Mouse (Mus musculus): ENCODE data around the gene Nptx1. TPM values are rescaled to one million over a fixed set of nuclear protein-coding genes. Genes with fewer than 3 reads are reported as not detected.
A peak's percentile ranks its signal among the peaks of the same experiment; 100 is the strongest.

Gene Nptx1
- polyA plus RNA-seq, 1 experiment from 2014 or later, result 0.23 TPM

- DNase-seq (ENCODE audit: low spot score) (no peak), ATAC-seq (replicated peaks; ENCODE audit: low FRiP score) (no peak)
- H3K27me3 ChIP-seq (replicated peaks; ENCODE audit: control insufficient read depth, insufficient read depth, low read length), result peaks cover 62% of the 10 kb centered on the region
- H3K9me3 ChIP-seq (ENCODE audit: control insufficient read depth, low read length), result no peaks in the 10 kb centered on the region
- WGBS, result 70% methylated on average over 9 of the region's 9 CpGs
- no peaks in the 10 kb centered on the region for H3K36me3 ChIP-seq (ENCODE audit: control insufficient read depth, insufficient read depth, low read length)
- H3K4me3 ChIP-seq (ENCODE audit: low read depth, low read length), result no peak overlapping the region
- no peak overlapping the region for H3K9ac ChIP-seq (ENCODE audit: low read depth, low read length)
- no peak overlapping the region for H3K4me2 ChIP-seq
- no peaks in the 10 kb centered on the region for H3K4me1 ChIP-seq (replicated peaks; ENCODE audit: control insufficient read depth, insufficient read depth, low read length)
- no peak overlapping the region for H3K27ac ChIP-seq (ENCODE audit: low read depth, low read length)
Measured at GRCm38 (mm10) chr11:119541082-119541481, 6.5 kb downstream of the Nptx1 start.

GRCm38 (mm10) chr11:119540560-119540959 lies 7.0 kb downstream of the Nptx1 start:
- H3K4me3 ChIP-seq (ENCODE audit: low read depth, low read length), result no peak overlapping the region
- no peaks in the 10 kb centered on the region for H3K36me3 ChIP-seq (ENCODE audit: control insufficient read depth, insufficient read depth, low read length)
- no peak for ATAC-seq (replicated peaks; ENCODE audit: low FRiP score)
- WGBS, result 72% methylated on average over 9 of the region's 9 CpGs
- H3K27me3 ChIP-seq (replicated peaks; ENCODE audit: control insufficient read depth, insufficient read depth, low read length), result peaks cover 56% of the 10 kb centered on the region
- H3K9me3 ChIP-seq (ENCODE audit: control insufficient read depth, low read length), result no peaks in the 10 kb centered on the region
- no peak for DNase-seq (ENCODE audit: low spot score)
- H3K9ac ChIP-seq (ENCODE audit: low read depth, low read length), result no peak overlapping the region
- H3K27ac ChIP-seq (ENCODE audit: low read depth, low read length), result no peak overlapping the region
- H3K4me1 ChIP-seq (replicated peaks; ENCODE audit: control insufficient read depth, insufficient read depth, low read length), result no peaks in the 10 kb centered on the region
- no peak overlapping the region for H3K4me2 ChIP-seq

GRCm38 (mm10) chr11:119539944-119540343 lies 7.6 kb downstream of the Nptx1 start:
- DNase-seq (ENCODE audit: low spot score), result peak; percentile 46
- WGBS, result 29% methylated on average over 14 of the region's 14 CpGs
- H3K4me3 ChIP-seq (ENCODE audit: low read depth, low read length), result no peak overlapping the region
- no peak overlapping the region for H3K27ac ChIP-seq (ENCODE audit: low read depth, low read length)
- H3K4me2 ChIP-seq, result no peak overlapping the region
- H3K27me3 ChIP-seq (replicated peaks; ENCODE audit: control insufficient read depth, insufficient read depth, low read length), result peaks cover 50% of the 10 kb centered on the region
- H3K9ac ChIP-seq (ENCODE audit: low read depth, low read length), result no peak overlapping the region
- no peaks in the 10 kb centered on the region for H3K9me3 ChIP-seq (ENCODE audit: control insufficient read depth, low read length)
- ATAC-seq (replicated peaks; ENCODE audit: low FRiP score), result no peak
- H3K4me1 ChIP-seq (replicated peaks; ENCODE audit: control insufficient read depth, insufficient read depth, low read length), result no peaks in the 10 kb centered on the region
- no peaks in the 10 kb centered on the region for H3K36me3 ChIP-seq (ENCODE audit: control insufficient read depth, insufficient read depth, low read length)

- Histone ChIP-seq H3K9me3 (ENCODE audit: control insufficient read depth, low read length) (no peaks in the 10 kb centered on the region), H3K4me1 (replicated peaks; ENCODE audit: control insufficient read depth, insufficient read depth, low read length) (no peaks in the 10 kb centered on the region), H3K4me3 (ENCODE audit: low read depth, low read length) (no peak overlapping the region), H3K9ac (ENCODE audit: low read depth, low read length) (no peak overlapping the region), H3K36me3 (ENCODE audit: control insufficient read depth, insufficient read depth, low read length) (no peaks in the 10 kb centered on the region), H3K27ac (ENCODE audit: low read depth, low read length) (no peak overlapping the region), H3K27me3 (replicated peaks; ENCODE audit: control insufficient read depth, insufficient read depth, low read length) (peaks cover 11% of the 10 kb centered on the region), H3K4me2 (no peak overlapping the region)
- no peak for ATAC-seq (replicated peaks; ENCODE audit: low FRiP score)
- WGBS, result 69% methylated on average over 7 of the region's 7 CpGs
- DNase-seq (ENCODE audit: low spot score), result no peak
Measured at GRCm38 (mm10) chr11:119533745-119534144, 13.8 kb downstream of the Nptx1 start.

GRCm38 (mm10) chr11:119532460-119532859 lies 15.1 kb downstream of the Nptx1 start:
- H3K4me1 ChIP-seq (replicated peaks; ENCODE audit: control insufficient read depth, insufficient read depth, low read length), result no peaks in the 10 kb centered on the region
- no peaks in the 10 kb centered on the region for H3K36me3 ChIP-seq (ENCODE audit: control insufficient read depth, insufficient read depth, low read length)
- no peak overlapping the region for H3K4me3 ChIP-seq (ENCODE audit: low read depth, low read length)
- no peak overlapping the region for H3K4me2 ChIP-seq
- no peak overlapping the region for H3K9ac ChIP-seq (ENCODE audit: low read depth, low read length)
- no peaks in the 10 kb centered on the region for H3K9me3 ChIP-seq (ENCODE audit: control insufficient read depth, low read length)
- no peak for ATAC-seq (replicated peaks; ENCODE audit: low FRiP score)
- peaks cover 9% of the 10 kb centered on the region for H3K27me3 ChIP-seq (replicated peaks; ENCODE audit: control insufficient read depth, insufficient read depth, low read length)
- no peak for DNase-seq (ENCODE audit: low spot score)
- 73% methylated on average over 8 of the region's 8 CpGs for WGBS
- H3K27ac ChIP-seq (ENCODE audit: low read depth, low read length), result no peak overlapping the region

GRCm38 (mm10) chr11:119528930-119529329 lies 18.6 kb downstream of the Nptx1 start:
- DNase-seq (ENCODE audit: low spot score), result no peak
- H3K27me3 ChIP-seq (replicated peaks; ENCODE audit: control insufficient read depth, insufficient read depth, low read length), result peaks cover 4% of the 10 kb centered on the region; the same call in 1 of the 2 replicates
- whole genome bisulfite sequencing, result 61% methylated on average over 11 of the region's 11 CpGs

GRCm38 (mm10) chr11:119526068-119526966 lies 21.2 kb downstream of the Nptx1 start:
- 76% methylated on average over 14 of the region's 14 CpGs for WGBS
- ATAC-seq (replicated peaks; ENCODE audit: low FRiP score), result 0 out of 2 replicates have a peak, but pooled peaks have one; percentile 25
- no peak overlapping the region for H3K27ac ChIP-seq (ENCODE audit: low read depth, low read length)
- no peak overlapping the region for H3K4me3 ChIP-seq (ENCODE audit: low read depth, low read length)
- H3K36me3 ChIP-seq (ENCODE audit: control insufficient read depth, insufficient read depth, low read length), result no peaks in the 10 kb centered on the region
- peaks cover 3% of the 10 kb centered on the region; the same call in 1 of the 2 replicates for H3K4me1 ChIP-seq (replicated peaks; ENCODE audit: control insufficient read depth, insufficient read depth, low read length)
- DNase-seq (ENCODE audit: low spot score), result no peak
- H3K9ac ChIP-seq (ENCODE audit: low read depth, low read length), result no peak overlapping the region
- H3K4me2 ChIP-seq, result no peak overlapping the region
- no peaks in the 10 kb centered on the region for H3K27me3 ChIP-seq (replicated peaks; ENCODE audit: control insufficient read depth, insufficient read depth, low read length)
- no peaks in the 10 kb centered on the region for H3K9me3 ChIP-seq (ENCODE audit: control insufficient read depth, low read length)

More at GRCm38 (mm10) chr11:119528930-119529329, 18.6 kb downstream of the Nptx1 start:
- Histone ChIP-seq H3K4me3 (ENCODE audit: low read depth, low read length) (no peak overlapping the region), H3K4me2 (no peak overlapping the region), H3K9me3 (ENCODE audit: control insufficient read depth, low read length) (no peaks in the 10 kb centered on the region), H3K4me1 (replicated peaks; ENCODE audit: control insufficient read depth, insufficient read depth, low read length) (peaks cover 3% of the 10 kb centered on the region; the same call in 1 of the 2 replicates), H3K27ac (ENCODE audit: low read depth, low read length) (no peak overlapping the region), H3K9ac (ENCODE audit: low read depth, low read length) (no peak overlapping the region), H3K36me3 (ENCODE audit: control insufficient read depth, insufficient read depth, low read length) (no peaks in the 10 kb centered on the region)
- ATAC-seq (replicated peaks; ENCODE audit: low FRiP score), result no peak

GRCm38 (mm10) chr11:119524545-119524949 lies 23.0 kb downstream of the Nptx1 start:
- peak overlapping the region; percentile 87 for H3K4me2 ChIP-seq
- no peaks in the 10 kb centered on the region for H3K9me3 ChIP-seq (ENCODE audit: control insufficient read depth, low read length)
- peak; percentile 87 for DNase-seq (ENCODE audit: low spot score)
- H3K27ac ChIP-seq (ENCODE audit: low read depth, low read length), result no peak overlapping the region
- H3K36me3 ChIP-seq (ENCODE audit: control insufficient read depth, insufficient read depth, low read length), result no peaks in the 10 kb centered on the region
- H3K4me3 ChIP-seq (ENCODE audit: low read depth, low read length), result peak overlapping the region; percentile 54
- no peaks in the 10 kb centered on the region for H3K27me3 ChIP-seq (replicated peaks; ENCODE audit: control insufficient read depth, insufficient read depth, low read length)
- WGBS, result 2% methylated on average over 33 of the region's 33 CpGs
- peak; percentile 97 for ATAC-seq (replicated peaks; ENCODE audit: low FRiP score)
- peak overlapping the region; percentile 70 for H3K9ac ChIP-seq (ENCODE audit: low read depth, low read length)
- H3K4me1 ChIP-seq (replicated peaks; ENCODE audit: control insufficient read depth, insufficient read depth, low read length), result peaks cover 3% of the 10 kb centered on the region; the same call in 1 of the 2 replicates

GRCm38 (mm10) chr11:119523392-119523791 lies 24.2 kb downstream of the Nptx1 start:
- WGBS, result 78% methylated on average over 3 of the region's 3 CpGs
- Histone ChIP-seq H3K27me3 (replicated peaks; ENCODE audit: control insufficient read depth, insufficient read depth, low read length) (no peaks in the 10 kb centered on the region), H3K9me3 (ENCODE audit: control insufficient read depth, low read length) (no peaks in the 10 kb centered on the region), H3K4me3 (ENCODE audit: low read depth, low read length) (no peak overlapping the region), H3K27ac (ENCODE audit: low read depth, low read length) (no peak overlapping the region), H3K36me3 (ENCODE audit: control insufficient read depth, insufficient read depth, low read length) (no peaks in the 10 kb centered on the region), H3K4me1 (replicated peaks; ENCODE audit: control insufficient read depth, insufficient read depth, low read length) (peaks cover 3% of the 10 kb centered on the region; the same call in 1 of the 2 replicates), H3K4me2 (no peak overlapping the region), H3K9ac (ENCODE audit: low read depth, low read length) (no peak overlapping the region)
- ATAC-seq (replicated peaks; ENCODE audit: low FRiP score) (no peak), DNase-seq (ENCODE audit: low spot score) (no peak)

All from liver, embryonic 11.5 days (tissue).